Mouse (Mus musculus) MEL (cell line): ENCODE results near the gene Tnxb.

Source experiments
- CTCF ChIP-seq, 3 experiments: IDR thresholded peaks in 2 of 3; conservative IDR thresholded peaks in 1 of 3; 2 replicates each; pipeline ENCODE4 v1.5.1; 2011 to 2012; ENCODE audit warnings: low read length in 3 of 3, low read depth in 2 of 3, mild to moderate bottlenecking in 2 of 3, improper control_type of control experiment in 1 of 3, inconsistent platforms in 1 of 3, mixed read lengths in 1 of 3, moderate library complexity in 1 of 3; ENCODE audit not compliant: control insufficient read depth in 1 of 3, insufficient read depth in 1 of 3, poor library complexity in 1 of 3, severe bottlenecking in 1 of 3
- MEF2A ChIP-seq: IDR thresholded peaks from 2 replicates; pipeline ENCODE4 v1.6.1; 2014; ENCODE audit warnings: low read depth, mild to moderate bottlenecking, inconsistent platforms, low read length, improper control_type of control experiment; ENCODE audit not compliant: poor library complexity, insufficient replicate concordance, severe bottlenecking; ENCODE audit errors: extremely low read depth
- TBP ChIP-seq: IDR thresholded peaks from 2 replicates; pipeline ENCODE4 v1.8.0; 2011; ENCODE audit warnings: low read depth, low read length, improper control_type of control experiment
- USF2 ChIP-seq, 2 experiments: IDR thresholded peaks; 2 replicates each; pipeline ENCODE4 v1.6.1; 2011 to 2012; ENCODE audit warnings: improper control_type of control experiment in 2 of 2, low read length in 2 of 2, borderline replicate concordance in 1 of 2, inconsistent platforms in 1 of 2, low read depth in 1 of 2, mild to moderate bottlenecking in 1 of 2; ENCODE audit not compliant: insufficient read depth in 1 of 2

- TF ChIP-seq CTCF (IDR thresholded peaks at IDR 0.05 in 2 of 3, conservative IDR thresholded peaks at IDR 0.05 in 1 of 3; ENCODE audit: control insufficient read depth in 1 of 3, insufficient read depth in 1 of 3, low read depth in 2 of 3, low read length in 3 of 3, poor library complexity in 1 of 3, severe bottlenecking in 1 of 3) (no peak), USF2 (IDR thresholded peaks at IDR 0.05; ENCODE audit: borderline replicate concordance in 1 of 2, insufficient read depth in 1 of 2, low read depth in 1 of 2, low read length in 2 of 2) (no peak), MEF2A (no peak), TBP (no peak)
These were observed 11.7 kb upstream of the Tnxb start for GRCm38 (mm10) chr17:34658591-34658990.
